Mouse (Mus musculus): ENCODE measurements around the gene Adssl1.

- TF ChIP-seq POLR2A (IDR thresholded peaks at IDR 0.05; ENCODE audit: control insufficient read depth, extremely low read depth, insufficient read depth, low read length, poor library complexity) (no peak), CTCF (IDR thresholded peaks at IDR 0.05; ENCODE audit: borderline replicate concordance, control insufficient read depth, extremely low read depth, insufficient read depth, low read length, poor library complexity) (0 out of 2 replicates have a peak, but pooled peaks have one; percentile 50)
These were observed 24.5 kb downstream of the Adssl1 start, which contains the start of gene Siva1 for GRCm38 (mm10) chr12:112644180-112644854.

All from thymus, adult 2 months (tissue).